ENCODE assay signal across 17 mouse cellular contexts in genomic region chr13:97725160-97725825, GRCm38 (mm10). TPM values are rescaled to one million over a fixed set of nuclear protein-coding genes. Genes with fewer than 3 reads are reported as not detected.
DNase-seq lines count a peak whose midpoint lies in the region; ATAC-seq lines count a peak whose summit lies in the region.
"Had no signal": no experiment of that assay in that cellular context is flagged by ENCODE, and none has a peak within 500 bp of the region (broad histone marks: within the 10 kb centered on the region; RNA-seq: fewer than 3 reads in every experiment).

No protein-coding gene starts in this region.

- H3K36me3 ChIP-seq in forebrain, embryonic 16.5 days (ENCODE audit: control insufficient read depth, insufficient read depth), result no peaks in the 10 kb centered on the region
- H3K36me3 ChIP-seq in forebrain, embryonic 10.5 days (replicated peaks), result no peaks in the 10 kb centered on the region
- H3K36me3 ChIP-seq in limb, embryonic 13.5 days, result no peaks in the 10 kb centered on the region
- no peaks in the 10 kb centered on the region for H3K36me3 ChIP-seq in limb, embryonic 10.5 days
- H3K36me3 ChIP-seq: hindbrain, embryonic 12.5 days; intestine, embryonic 15.5 days; liver, embryonic 15.5 days; midbrain, embryonic 15.5 days had no signal

- 0 out of 2 replicates have a peak, but pooled peaks have one; percentile 28 for ATAC-seq in forebrain, embryonic 16.5 days
- 0 out of 2 replicates have a peak, but pooled peaks have one; percentile 51 for ATAC-seq in limb, embryonic 13.5 days (ENCODE audit: low FRiP score, low read depth)
- ATAC-seq: activated CD4-positive, CD25-positive, alpha-beta regulatory T cell, adult 4 months; intestine, embryonic 15.5 days; midbrain, embryonic 15.5 days; Patski had no signal

- no peak overlapping the region for H3K27ac ChIP-seq in forebrain, embryonic 16.5 days (ENCODE audit: low read length)
- no peak overlapping the region for H3K27ac ChIP-seq in forebrain, embryonic 10.5 days
- H3K27ac ChIP-seq in limb, embryonic 13.5 days, result no peak overlapping the region
- H3K27ac ChIP-seq in limb, embryonic 10.5 days, result no peak overlapping the region
- H3K27ac ChIP-seq: heart, adult 2 months; hindbrain, embryonic 12.5 days; intestine, embryonic 15.5 days; liver, embryonic 15.5 days; midbrain, embryonic 15.5 days had no signal

- H3K9ac ChIP-seq in forebrain, embryonic 16.5 days (replicated peaks; ENCODE audit: low read depth, low read length), result no peak overlapping the region
- H3K9ac ChIP-seq in limb, embryonic 13.5 days, result no peak overlapping the region
- H3K9ac ChIP-seq: hindbrain, embryonic 12.5 days; intestine, embryonic 15.5 days; liver, embryonic 15.5 days; midbrain, embryonic 15.5 days had no signal

- no peak overlapping the region for H3K4me3 ChIP-seq in forebrain, embryonic 16.5 days (replicated peaks; ENCODE audit: low read length)
- no peak overlapping the region for H3K4me3 ChIP-seq in forebrain, embryonic 10.5 days
- H3K4me3 ChIP-seq in limb, embryonic 13.5 days, result no peak overlapping the region
- no peak overlapping the region for H3K4me3 ChIP-seq in limb, embryonic 10.5 days
- H3K4me3 ChIP-seq: heart, adult 2 months; hindbrain, embryonic 12.5 days; intestine, embryonic 15.5 days; liver, embryonic 15.5 days; midbrain, embryonic 15.5 days had no signal

- no peaks in the 10 kb centered on the region for H3K27me3 ChIP-seq in forebrain, embryonic 16.5 days (replicated peaks; ENCODE audit: control insufficient read depth, insufficient read depth, low read length)
- no peaks in the 10 kb centered on the region for H3K27me3 ChIP-seq in forebrain, embryonic 10.5 days (ENCODE audit: poor library complexity, severe bottlenecking)
- no peaks in the 10 kb centered on the region for H3K27me3 ChIP-seq in limb, embryonic 13.5 days
- H3K27me3 ChIP-seq in limb, embryonic 10.5 days (ENCODE audit: low read depth, poor library complexity, severe bottlenecking), result no peaks in the 10 kb centered on the region
- H3K27me3 ChIP-seq: hindbrain, embryonic 12.5 days; intestine, embryonic 15.5 days; liver, embryonic 15.5 days; midbrain, embryonic 15.5 days; Patski had no signal

- peaks cover 8% of the 10 kb centered on the region for H3K4me1 ChIP-seq in forebrain, embryonic 16.5 days (replicated peaks; ENCODE audit: control insufficient read depth, insufficient read depth, low read length)
- no peaks in the 10 kb centered on the region for H3K4me1 ChIP-seq in forebrain, embryonic 10.5 days
- peaks cover 18% of the 10 kb centered on the region for H3K4me1 ChIP-seq in limb, embryonic 13.5 days
- no peaks in the 10 kb centered on the region for H3K4me1 ChIP-seq in limb, embryonic 10.5 days
- H3K4me1 ChIP-seq: intestine, embryonic 15.5 days; liver, embryonic 15.5 days; midbrain, embryonic 15.5 days had no signal

- H3K9me3 ChIP-seq in forebrain, embryonic 16.5 days (ENCODE audit: control insufficient read depth, low read length), result no peaks in the 10 kb centered on the region
- no peaks in the 10 kb centered on the region for H3K9me3 ChIP-seq in forebrain, embryonic 10.5 days
- no peaks in the 10 kb centered on the region for H3K9me3 ChIP-seq in limb, embryonic 13.5 days
- H3K9me3 ChIP-seq in limb, embryonic 10.5 days (replicated peaks), result no peaks in the 10 kb centered on the region
- H3K9me3 ChIP-seq: hindbrain, embryonic 12.5 days; intestine, embryonic 15.5 days; liver, embryonic 15.5 days; midbrain, embryonic 15.5 days had no signal

- DNase-seq in forebrain, embryonic 10.5 days (ENCODE audit: extremely low spot score, low spot score), result no peak
- DNase-seq in limb, embryonic 10.5 days (ENCODE audit: low spot score), result no peak
- peak; percentile 26 for DNase-seq in NIH3T3 (ENCODE audit: low read depth)
- peak; percentile 23 to 38 for DNase-seq in gastrocnemius, postnatal 4 days (ENCODE audit: low spot score in 2 of 2)
- DNase-seq in testis, postnatal 14 days (ENCODE audit: low spot score), result no peak
- DNase-seq: B cell, adult 2 months; heart, adult 2 months; kidney, postnatal 4 days; right cerebral cortex, postnatal 4 days had no signal

- H3K4me2 ChIP-seq in forebrain, embryonic 16.5 days (ENCODE audit: low read length), result no peak overlapping the region
- H3K4me2 ChIP-seq in limb, embryonic 13.5 days (replicated peaks), result no peak overlapping the region
- H3K4me2 ChIP-seq: hindbrain, embryonic 12.5 days; intestine, embryonic 15.5 days; liver, embryonic 15.5 days; midbrain, embryonic 15.5 days had no signal

- 57% methylated on average over 11 of the region's 11 CpGs for WGBS in forebrain, embryonic 16.5 days
- 87% methylated on average over 11 of the region's 11 CpGs for WGBS in forebrain, embryonic 10.5 days
- WGBS in limb, embryonic 13.5 days, result 58% methylated on average over 11 of the region's 11 CpGs
- 88% methylated on average over 11 of the region's 11 CpGs for WGBS in limb, embryonic 10.5 days

RNA-seq across cellular contexts. Expression of gene Gm10260, which starts 35.1 kb away (rescaled TPM):
- 3.3 and 4.2 TPM in 2 replicates for polyA plus RNA-seq in forebrain, embryonic 16.5 days (2015; fragmentation: Nextera tagmentation; extraction: Ambion mirVana)
- 5.5 and 6.2 TPM in 2 replicates for polyA plus RNA-seq in forebrain, embryonic 10.5 days (2016; fragmentation: Nextera tagmentation; extraction: Ambion mirVana)
- 6.6 and 7.5 TPM in 2 replicates for polyA plus RNA-seq in limb, embryonic 13.5 days (2015; fragmentation: Nextera tagmentation; extraction: Ambion mirVana)
- 4.8 and 5.4 TPM in 2 replicates for polyA plus RNA-seq in limb, embryonic 10.5 days (2016; fragmentation: Nextera tagmentation; extraction: Ambion mirVana)
- total RNA-seq in gastrocnemius, postnatal 4 days (2021), result 100 to 1,000 TPM; 228 to 250 TPM

Comparison
In these comparisons a context has a peak if more than half of its experiments do, and no peak if none do; other contexts are left out.
1. DNase-seq: peak in NIH3T3 (single experiment) and gastrocnemius, postnatal 4 days (2 of 2); none in forebrain, embryonic 10.5 days (single experiment), limb, embryonic 10.5 days (single experiment) and testis, postnatal 14 days (single experiment).